Mouse (Mus musculus): ENCODE data around the gene Ubb. TPM values are rescaled to one million over a fixed set of nuclear protein-coding genes. Genes with fewer than 3 reads are reported as not detected.

The Ubb gene
- polyA plus RNA-seq, 1 experiment from 2014 or later = 1,645 TPM

DNA sequence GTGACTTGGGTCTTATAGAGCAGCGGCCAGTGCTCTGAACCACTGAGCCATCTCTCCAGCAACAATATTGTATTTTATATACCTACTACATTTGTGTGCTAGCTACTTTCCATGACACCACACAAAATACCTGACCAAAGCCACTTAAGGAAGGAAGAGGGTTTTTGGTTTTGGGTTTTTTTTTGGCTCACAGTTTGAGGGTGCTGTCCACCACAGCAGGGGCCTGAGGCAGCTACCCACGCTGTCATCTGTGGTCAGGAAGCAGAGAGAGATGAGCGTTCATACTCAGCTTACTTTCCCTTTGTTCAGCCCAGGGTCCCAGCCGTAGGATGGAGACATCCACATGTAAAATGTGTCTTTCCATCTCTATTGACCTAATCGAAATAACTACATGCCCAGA is 36.1 kb downstream of the Ubb start:
- no peaks in the 10 kb centered on the region for H3K9me3 ChIP-seq (replicated peaks; ENCODE audit: control insufficient read depth, low read length)
- H3K36me3 ChIP-seq (ENCODE audit: control insufficient read depth, insufficient read depth) = no peaks in the 10 kb centered on the region; the same call in 1 of the 2 replicates
- H3K4me2 ChIP-seq (ENCODE audit: low read depth, low read length) = no peak overlapping the region
- no peak for ATAC-seq (ENCODE audit: low read depth)
- H3K4me3 ChIP-seq (ENCODE audit: low read depth, low read length) = no peak overlapping the region
- WGBS (ENCODE audit: insufficient replicate concordance) = 59% methylated on average over 5 of the region's 5 CpGs
- peaks cover 8% of the 10 kb centered on the region for H3K4me1 ChIP-seq (ENCODE audit: control insufficient read depth, low read depth, low read length)
- no peak overlapping the region for H3K9ac ChIP-seq (ENCODE audit: low read depth, low read length)
- no peaks in the 10 kb centered on the region for H3K27me3 ChIP-seq (ENCODE audit: control insufficient read depth, insufficient read depth, low read depth, low read length)
- H3K27ac ChIP-seq (ENCODE audit: low read length) = no peak overlapping the region

DNA sequence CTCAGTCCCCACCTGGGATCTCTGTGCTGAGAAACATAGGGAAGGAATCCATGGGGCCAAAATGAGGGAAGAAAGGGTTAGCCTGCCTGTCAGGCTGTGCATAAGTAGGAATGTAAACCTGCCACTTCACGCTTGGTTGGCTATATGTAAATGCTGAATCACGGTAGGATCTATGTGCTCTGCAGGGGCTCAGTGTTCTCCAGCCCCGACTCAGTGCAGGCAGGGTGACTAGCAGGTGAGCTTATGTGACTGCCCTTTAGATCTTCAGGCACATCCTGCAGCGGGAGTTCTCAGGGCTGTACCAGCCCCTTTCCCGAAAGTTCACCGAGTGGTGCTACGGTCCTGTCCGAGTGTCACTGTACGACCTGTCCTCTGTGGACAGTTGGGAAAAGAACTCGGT is 38.4 kb downstream of the Ubb start:
- H3K27ac ChIP-seq (ENCODE audit: low read length) = no peak overlapping the region
- H3K4me1 ChIP-seq (ENCODE audit: control insufficient read depth, low read depth, low read length) = peaks cover 8% of the 10 kb centered on the region
- H3K27me3 ChIP-seq (ENCODE audit: control insufficient read depth, insufficient read depth, low read depth, low read length) = no peaks in the 10 kb centered on the region
- H3K4me2 ChIP-seq (ENCODE audit: low read depth, low read length) = no peak overlapping the region
- WGBS (ENCODE audit: insufficient replicate concordance) = 83% methylated on average over 10 of the region's 10 CpGs
- no peak overlapping the region for H3K4me3 ChIP-seq (ENCODE audit: low read depth, low read length)
- no peaks in the 10 kb centered on the region; the same call in 1 of the 2 replicates for H3K36me3 ChIP-seq (ENCODE audit: control insufficient read depth, insufficient read depth)
- H3K9me3 ChIP-seq (replicated peaks; ENCODE audit: control insufficient read depth, low read length) = no peaks in the 10 kb centered on the region
- no peak for ATAC-seq (ENCODE audit: low read depth)
- H3K9ac ChIP-seq (ENCODE audit: low read depth, low read length) = no peak overlapping the region

DNA sequence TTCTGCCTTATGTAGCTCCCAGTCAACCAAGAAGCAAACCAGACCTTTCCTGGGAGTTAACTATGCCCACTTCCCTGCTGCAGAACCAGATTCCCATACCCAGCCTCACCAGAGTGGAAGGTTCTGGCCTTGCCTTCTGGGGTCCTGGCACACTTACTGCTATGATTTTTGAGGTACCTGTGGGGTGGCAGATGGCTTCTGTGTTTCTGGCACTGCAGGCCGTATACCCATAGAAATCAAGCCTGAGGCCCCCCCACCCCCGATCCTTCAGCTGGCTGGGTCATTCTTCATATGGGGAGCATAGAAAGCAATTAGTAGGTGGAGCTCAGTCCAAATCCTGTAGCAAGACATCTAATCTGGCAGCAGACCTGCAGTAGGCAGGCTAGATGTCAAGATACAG is 40.1 kb downstream of the Ubb start:
- no peak for ATAC-seq (ENCODE audit: low read depth)
- no peaks in the 10 kb centered on the region for H3K9me3 ChIP-seq (replicated peaks; ENCODE audit: control insufficient read depth, low read length)
- no peak overlapping the region for H3K4me3 ChIP-seq (ENCODE audit: low read depth, low read length)
- H3K9ac ChIP-seq (ENCODE audit: low read depth, low read length) = no peak overlapping the region
- H3K4me2 ChIP-seq (ENCODE audit: low read depth, low read length) = no peak overlapping the region
- WGBS (ENCODE audit: insufficient replicate concordance) = 77% methylated on average over 2 of the region's 2 CpGs
- no peaks in the 10 kb centered on the region; the same call in 1 of the 2 replicates for H3K36me3 ChIP-seq (ENCODE audit: control insufficient read depth, insufficient read depth)
- H3K4me1 ChIP-seq (ENCODE audit: control insufficient read depth, low read depth, low read length) = no peaks in the 10 kb centered on the region; the same call in 1 of the 2 replicates
- no peak overlapping the region for H3K27ac ChIP-seq (ENCODE audit: low read length)
- H3K27me3 ChIP-seq (ENCODE audit: control insufficient read depth, insufficient read depth, low read depth, low read length) = no peaks in the 10 kb centered on the region

DNA sequence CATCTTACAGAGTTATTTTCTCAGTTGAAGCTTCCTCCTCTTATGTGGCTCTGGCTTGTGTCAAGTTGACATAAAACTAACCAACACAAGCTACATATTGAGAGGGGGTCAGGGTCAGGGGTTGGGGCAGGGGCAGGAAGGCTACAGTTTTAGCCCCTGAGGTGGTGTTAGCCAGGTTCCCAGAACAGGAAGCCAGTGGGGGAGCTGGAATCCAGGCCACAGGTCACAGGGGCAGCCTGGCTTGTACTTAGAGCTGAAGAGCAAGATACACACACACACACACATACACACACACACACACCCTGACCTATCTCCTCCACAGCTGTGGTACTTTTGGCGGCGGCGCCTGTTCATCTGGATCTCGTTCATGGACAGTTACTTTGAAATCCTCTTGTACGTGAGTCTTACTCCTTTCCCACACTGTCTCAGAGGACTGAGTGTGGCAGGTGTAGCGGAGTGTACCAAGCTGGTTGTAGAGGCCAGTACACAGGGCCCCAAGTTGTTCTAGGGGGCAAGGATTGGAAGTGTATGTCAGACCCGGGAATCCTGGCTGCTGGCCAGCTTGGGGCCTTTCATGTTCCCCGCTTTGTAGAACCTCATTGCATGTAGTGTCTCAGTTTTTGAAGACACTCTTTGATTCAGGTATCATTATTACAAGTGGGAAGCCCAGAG is 41.1 kb downstream of the Ubb start:
- Histone ChIP-seq H3K4me1 (ENCODE audit: control insufficient read depth, low read depth, low read length) (no peaks in the 10 kb centered on the region; the same call in 1 of the 2 replicates), H3K27ac (ENCODE audit: low read length) (no peak overlapping the region), H3K27me3 (ENCODE audit: control insufficient read depth, insufficient read depth, low read depth, low read length) (no peaks in the 10 kb centered on the region), H3K36me3 (ENCODE audit: control insufficient read depth, insufficient read depth) (no peaks in the 10 kb centered on the region; the same call in 1 of the 2 replicates), H3K4me2 (ENCODE audit: low read depth, low read length) (no peak overlapping the region), H3K4me3 (ENCODE audit: low read depth, low read length) (no peak overlapping the region), H3K9me3 (replicated peaks; ENCODE audit: control insufficient read depth, low read length) (no peaks in the 10 kb centered on the region), H3K9ac (ENCODE audit: low read depth, low read length) (no peak overlapping the region)
- peak; percentile 78 for ATAC-seq (ENCODE audit: low read depth)
- 68% methylated on average over 8 of the region's 8 CpGs for WGBS (ENCODE audit: insufficient replicate concordance)

DNA sequence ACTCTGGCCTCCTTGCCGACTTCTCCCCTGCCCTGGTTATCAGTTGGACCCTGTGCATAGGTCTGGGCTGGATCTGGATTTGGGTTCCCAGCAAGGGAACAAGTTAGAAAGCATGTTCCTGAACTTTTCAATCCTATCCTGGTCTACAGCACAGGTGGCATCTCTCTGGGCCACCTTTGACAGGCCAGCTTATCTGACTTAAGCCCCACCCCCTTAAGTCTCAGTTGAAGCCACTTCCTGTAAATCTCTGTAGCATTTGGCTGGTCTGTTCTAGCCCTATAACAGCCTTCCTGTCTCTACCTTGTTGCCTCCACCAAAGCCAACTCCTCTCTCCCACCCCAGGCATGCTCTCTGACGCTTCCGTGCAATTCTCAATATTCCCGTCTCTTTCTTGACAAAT is 47.6 kb downstream of the Ubb start:
- H3K36me3 ChIP-seq (ENCODE audit: control insufficient read depth, insufficient read depth) = no peaks in the 10 kb centered on the region
- no peak overlapping the region for H3K9ac ChIP-seq (ENCODE audit: low read depth, low read length)
- no peaks in the 10 kb centered on the region for H3K9me3 ChIP-seq (replicated peaks; ENCODE audit: control insufficient read depth, low read length)
- 72% methylated on average over 4 of the region's 4 CpGs for WGBS (ENCODE audit: insufficient replicate concordance)
- no peak overlapping the region for H3K4me2 ChIP-seq (ENCODE audit: low read depth, low read length)
- H3K4me1 ChIP-seq (ENCODE audit: control insufficient read depth, low read depth, low read length) = peaks cover 5% of the 10 kb centered on the region
- H3K4me3 ChIP-seq (ENCODE audit: low read depth, low read length) = no peak overlapping the region
- no peak for ATAC-seq (ENCODE audit: low read depth)
- H3K27ac ChIP-seq (ENCODE audit: low read length) = no peak overlapping the region
- no peaks in the 10 kb centered on the region for H3K27me3 ChIP-seq (ENCODE audit: control insufficient read depth, insufficient read depth, low read depth, low read length)

DNA sequence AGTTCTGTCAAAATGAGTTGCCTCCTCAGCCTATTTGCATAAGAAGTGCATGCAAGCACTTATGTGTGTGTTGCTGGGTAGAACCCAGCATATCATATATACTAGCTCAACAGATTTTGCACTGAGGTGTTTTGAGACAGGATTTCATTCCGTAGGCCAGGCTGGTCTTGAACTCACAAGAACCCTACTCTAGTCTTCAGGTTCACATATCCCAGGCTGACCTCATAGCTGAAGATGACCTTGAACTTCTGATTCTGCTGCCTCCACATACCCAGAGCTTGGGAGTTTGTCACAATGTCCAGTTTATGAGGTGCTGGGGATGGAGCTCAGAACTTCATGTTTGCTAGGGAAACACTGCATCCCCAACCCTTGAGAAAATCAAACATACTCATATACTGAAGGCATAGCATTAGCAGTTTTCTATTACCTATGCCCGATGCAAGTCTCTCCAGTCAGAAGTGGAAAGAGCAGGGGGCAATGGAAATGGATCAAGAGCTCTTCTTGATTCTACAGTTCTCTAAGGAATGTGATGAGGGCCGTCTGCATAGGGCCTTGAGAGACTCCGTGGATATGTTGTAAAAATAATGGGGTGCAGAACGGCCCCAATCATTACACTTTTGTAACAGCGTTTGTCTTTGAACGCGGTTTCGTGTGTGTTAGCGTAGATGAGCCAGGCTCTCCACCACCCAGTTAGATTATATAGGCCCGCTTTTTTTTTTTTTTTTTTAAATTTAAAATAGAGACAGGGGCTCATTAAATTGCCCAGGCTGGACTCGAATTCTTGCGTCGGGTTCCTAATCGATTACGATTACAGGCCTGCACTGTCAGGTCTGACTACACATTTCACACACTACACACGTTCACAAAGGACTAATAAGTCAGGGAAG is 51.0 kb downstream of the Ubb start:
- Histone ChIP-seq H3K27me3 (ENCODE audit: control insufficient read depth, insufficient read depth, low read depth, low read length) (no peaks in the 10 kb centered on the region), H3K9ac (ENCODE audit: low read depth, low read length) (peak overlapping the region; percentile 94), H3K4me1 (ENCODE audit: control insufficient read depth, low read depth, low read length) (peaks cover 27% of the 10 kb centered on the region), H3K36me3 (ENCODE audit: control insufficient read depth, insufficient read depth) (peaks cover 29% of the 10 kb centered on the region), H3K4me3 (ENCODE audit: low read depth, low read length) (peak overlapping the region; percentile 88), H3K9me3 (replicated peaks; ENCODE audit: control insufficient read depth, low read length) (no peaks in the 10 kb centered on the region), H3K4me2 (ENCODE audit: low read depth, low read length) (peak overlapping the region; percentile 80), H3K27ac (ENCODE audit: low read length) (peak overlapping the region; percentile 96)
- 11% methylated on average over 17 of the region's 17 CpGs for WGBS (ENCODE audit: insufficient replicate concordance)
- no peak for ATAC-seq (ENCODE audit: low read depth)

Other genes with a start within 250 kb of the Ubb start
- 3.0 and 3.5 TPM in 2 replicates for gene Pigl, start 92.7 kb upstream of the Ubb start, polyA plus RNA-seq (2015; fragmentation: Nextera tagmentation; extraction: Ambion mirVana)
- gene Ncor1, start 92.6 kb upstream of the Ubb start, polyA plus RNA-seq (2015; fragmentation: Nextera tagmentation; extraction: Ambion mirVana) = 18.4 and 22.7 TPM in 2 replicates
- gene Cenpv, start 11.9 kb upstream of the Ubb start, polyA plus RNA-seq (2015; fragmentation: Nextera tagmentation; extraction: Ambion mirVana) = 4.5 and 7.2 TPM in 2 replicates
- gene Trpv2, start 23.3 kb downstream of the Ubb start, polyA plus RNA-seq (2015; fragmentation: Nextera tagmentation; extraction: Ambion mirVana) = 5.0 and 5.7 TPM in 2 replicates
- 0.72 and 1.0 TPM in 2 replicates for gene Lrrc75a, start 97.4 kb downstream of the Ubb start, polyA plus RNA-seq (2015; fragmentation: Nextera tagmentation; extraction: Ambion mirVana)
- gene Mmgt2, start 97.5 kb downstream of the Ubb start, polyA plus RNA-seq (2015; fragmentation: Nextera tagmentation; extraction: Ambion mirVana) = 6.9 and 9.0 TPM in 2 replicates
- gene Zfp287, start 180.7 kb downstream of the Ubb start, polyA plus RNA-seq (2015; fragmentation: Nextera tagmentation; extraction: Ambion mirVana) = 0.60 and 0.68 TPM in 2 replicates
- gene Gm10428, start 201.9 kb downstream of the Ubb start, polyA plus RNA-seq (2015; fragmentation: Nextera tagmentation; extraction: Ambion mirVana) = not detected in 2 replicates
- 0.66 and 1.0 TPM in 2 replicates for gene Zfp286, start 238.3 kb downstream of the Ubb start, polyA plus RNA-seq (2015; fragmentation: Nextera tagmentation; extraction: Ambion mirVana)

Data from liver, embryonic 16.5 days (tissue).